Mouse (Mus musculus) retina, adult 2 months (tissue): Measurements from ENCODE around the gene Pex5.

ENCODE experiments used
- DNase-seq: peaks from one replicate; pipeline ENCODE4 v3.0.0-alpha.2; 2012; ENCODE audit warnings: low read depth, low spot score

The Pex5 gene

DNA sequence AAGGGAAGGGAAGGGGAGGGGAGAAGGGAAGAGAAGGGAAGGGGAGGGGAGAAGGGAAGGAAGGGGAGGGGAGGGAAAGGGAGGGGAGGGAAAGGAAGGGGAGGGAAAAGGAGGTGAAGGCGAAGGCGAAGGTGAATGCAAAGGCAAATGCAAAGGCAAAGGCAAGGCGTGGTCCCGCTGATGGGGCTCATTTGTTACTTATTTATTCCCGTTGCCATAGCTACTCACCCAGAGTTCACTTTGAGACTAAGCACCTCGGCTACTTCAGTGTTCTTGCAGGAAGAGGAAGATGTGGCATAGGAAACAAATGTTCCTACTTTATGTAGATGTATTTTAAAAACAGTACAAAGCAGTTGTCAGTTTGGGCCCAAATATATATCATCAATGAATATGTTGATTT lies 54.3 kb downstream of the Pex5 start:
- DNase-seq, result no peak

DNA sequence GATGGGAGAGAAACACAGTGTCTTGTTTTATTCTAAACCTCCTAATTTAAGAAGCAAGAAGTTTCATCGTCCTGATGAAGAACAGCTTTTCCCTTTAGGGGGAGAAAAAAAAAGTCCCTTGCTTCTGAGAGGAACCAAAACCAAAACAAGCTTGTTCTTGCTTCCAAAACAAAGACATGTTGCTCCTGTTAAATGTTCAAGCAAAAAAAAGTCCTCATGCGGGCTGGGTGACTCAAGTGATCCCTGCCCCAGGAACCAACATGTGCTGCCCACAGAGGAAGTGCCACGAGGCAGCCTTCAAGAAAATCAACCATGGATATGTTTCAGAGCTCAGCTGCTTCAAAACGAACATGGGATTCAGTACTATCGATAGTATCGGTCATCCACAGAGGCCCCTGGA lies 55.9 kb downstream of the Pex5 start:
- no peak for DNase-seq

DNA sequence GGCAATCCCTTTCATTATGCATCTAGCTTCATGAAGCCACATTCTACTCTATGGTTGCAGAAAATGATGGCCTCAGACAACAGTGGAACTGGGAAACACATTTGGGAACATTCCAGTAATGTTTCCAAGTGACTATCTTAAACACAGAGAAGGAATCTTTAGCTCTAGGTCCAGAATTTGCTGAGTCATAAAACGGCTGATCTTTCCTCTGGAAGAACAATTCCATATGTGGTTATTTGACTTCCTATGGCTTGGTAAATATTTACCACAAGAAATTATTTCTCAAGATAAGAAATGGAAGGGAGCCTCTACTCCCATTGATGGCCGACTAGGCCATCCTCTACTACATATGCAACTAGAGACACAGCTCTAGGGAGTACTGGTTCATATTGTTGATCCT lies 61.6 kb downstream of the Pex5 start:
- no peak for DNase-seq
